Mouse (Mus musculus) forebrain, embryonic 13.5 days (tissue): Measurements from ENCODE around the gene Cfl2. TPM values are rescaled to one million over a fixed set of nuclear protein-coding genes. Genes with fewer than 3 reads are reported as not detected.
"Not testable (repeated sequence)": the region's sequence is repeated elsewhere in the genome, so short reads cannot be mapped to it uniquely, and the experiment has no call there.

Experiments
- ATAC-seq: fragments of 200-750 bp; cut with Nextera tagmentation; 2 replicates; pipeline ENCODE4 v1.8.0; 2017
- H3K27ac ChIP-seq: fragments of 300-500 bp; sonication (generic); 2 replicates; pipeline ENCODE4 v1.5.1; 2015; ENCODE audit warnings: inconsistent platforms, mild to moderate bottlenecking, moderate library complexity
- H3K27me3 ChIP-seq: fragments of 300-500 bp; sonication (generic); 2 replicates; pipeline ENCODE4 v1.6.1; 2015; ENCODE audit warnings: mild to moderate bottlenecking, inconsistent platforms
- H3K36me3 ChIP-seq: fragments of 300-500 bp; sonication (generic); 2 replicates; pipeline ENCODE4 v1.6.1; 2015; ENCODE audit warnings: mild to moderate bottlenecking, inconsistent platforms; ENCODE audit not compliant: poor library complexity, severe bottlenecking
- H3K4me1 ChIP-seq: fragments of 300-500 bp; sonication (generic); 2 replicates; pipeline ENCODE4 v1.6.1; 2015; ENCODE audit warnings: inconsistent platforms
- H3K4me2 ChIP-seq: fragments of 300-500 bp; sonication (generic); 2 replicates; pipeline ENCODE4 v1.6.1; 2015; ENCODE audit warnings: inconsistent platforms, mild to moderate bottlenecking, moderate library complexity
- H3K4me3 ChIP-seq: fragments of 300-500 bp; sonication (generic); 2 replicates; pipeline ENCODE4 v1.5.1; 2015; ENCODE audit warnings: mild to moderate bottlenecking, inconsistent platforms
- H3K9ac ChIP-seq: fragments of 300-500 bp; sonication (generic); 2 replicates; pipeline ENCODE4 v1.6.1; 2015; ENCODE audit warnings: mild to moderate bottlenecking, inconsistent platforms
- H3K9me3 ChIP-seq: fragments of 300-500 bp; sonication (generic); replicated peaks from 2 replicates; pipeline ENCODE4 v1.6.1; 2016; ENCODE audit warnings: inconsistent platforms
- WGBS: fragments of 180-500 bp; shearing (Covaris S2); methylation state at CpG from one replicate; pipeline ENCODE4 v1.1.7; 2015; 5-methylcytosine and 5-hydroxymethylcytosine counted together
- polyA plus RNA-seq: library from polyadenylated mRNA; unstranded; fragments of >200 nt; fragmentation: Nextera tagmentation; extraction: Ambion mirVana; gene quantifications from 2 replicates; pipeline ENCODE4 v1.2.1, GENCODE M21; 2015

Gene Cfl2
- 308 and 322 TPM in 2 replicates for polyA plus RNA-seq

DNA sequence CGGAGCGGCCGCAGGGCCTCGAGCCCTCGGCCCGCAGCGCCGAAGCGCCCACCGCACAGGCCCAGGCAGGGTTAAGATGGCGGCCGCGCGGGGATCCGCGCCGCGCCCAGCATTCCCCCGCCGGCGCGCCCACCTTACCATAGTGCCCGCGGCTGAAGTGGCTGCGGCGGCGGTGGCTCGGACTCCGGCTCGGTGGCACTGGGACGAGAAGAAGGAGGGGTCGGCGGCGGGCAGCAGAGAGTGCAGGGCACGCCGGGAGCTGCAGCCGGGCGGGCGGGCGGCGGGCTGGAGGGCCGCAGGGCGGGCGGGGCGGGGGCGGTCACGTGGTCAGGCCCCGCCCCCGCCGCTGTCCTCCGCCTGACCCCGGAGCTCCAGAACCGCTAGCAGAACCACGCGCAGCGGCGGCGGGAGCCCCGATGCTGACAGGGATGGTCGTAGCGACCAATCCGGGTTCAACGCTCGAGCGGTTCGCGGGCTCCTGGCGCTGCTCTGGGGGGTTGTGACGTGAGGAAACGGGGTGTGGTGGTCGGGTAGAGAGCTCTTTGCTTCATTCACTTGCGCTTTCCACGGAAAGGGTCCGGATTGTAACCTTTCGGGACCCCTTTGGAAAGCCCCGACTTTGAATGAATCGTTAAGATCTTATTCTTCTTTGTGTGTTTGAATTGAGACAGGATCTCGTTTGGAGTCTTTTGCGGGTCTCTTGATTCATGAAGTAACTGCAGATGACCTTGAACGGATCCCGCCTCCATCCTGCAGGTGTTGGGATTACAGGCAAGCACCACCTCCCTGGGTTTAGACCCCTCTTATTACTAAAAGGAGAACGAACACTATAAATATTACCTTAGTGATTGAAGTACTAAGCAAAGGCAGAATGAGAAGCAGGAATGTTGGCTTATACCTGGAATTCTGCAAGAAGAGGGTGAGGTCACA lies at the start of gene Cfl2:
TSS of gene Cfl2 (minus strand) at position 272 of the 930 bp plus-strand sequence.
- Histone ChIP-seq H3K9ac (peak within 1 kb of the TSS; percentile 99), H3K27me3 (no peaks in the 10 kb centered on the region), H3K27ac (peak within 1 kb of the TSS; percentile 99), H3K9me3 (no peaks in the 10 kb centered on the region), H3K36me3 (peaks cover 12% of the 10 kb centered on the region), H3K4me2 (peak within 1 kb of the TSS; percentile 80), H3K4me3 (peak within 1 kb of the TSS; percentile 91), H3K4me1 (peaks cover 20% of the 10 kb centered on the region)
- WGBS, result under 1% methylated on average over 57 of the region's 82 CpGs
- ATAC-seq, result peak; percentile 92

DNA sequence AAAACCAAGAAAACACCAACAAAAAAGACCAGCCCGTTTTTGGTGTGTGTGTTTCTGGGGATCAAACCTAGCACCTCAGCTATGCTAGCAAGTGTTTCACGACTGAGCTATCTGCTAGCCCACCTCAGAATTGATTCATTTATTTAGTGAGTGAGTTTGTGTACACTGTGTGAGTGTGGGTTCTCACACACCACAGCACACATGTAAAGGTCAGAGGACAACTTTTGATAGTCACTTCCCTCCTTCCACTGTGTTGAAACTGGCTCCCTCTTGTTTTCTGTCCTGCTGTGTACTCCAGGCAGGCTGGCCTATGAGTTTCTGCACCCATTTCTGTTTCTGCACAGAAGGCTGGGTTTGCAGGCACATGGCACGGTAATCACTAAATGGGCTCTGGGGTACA lies 47.7 kb upstream of the Cfl2 start:
- Histone ChIP-seq H3K4me3 (no peak overlapping the region), H3K27ac (no peak overlapping the region), H3K9me3 (no peaks in the 10 kb centered on the region), H3K4me2 (no peak overlapping the region), H3K36me3 (peaks cover 77% of the 10 kb centered on the region), H3K4me1 (no peaks in the 10 kb centered on the region), H3K9ac (no peak overlapping the region), H3K27me3 (no peaks in the 10 kb centered on the region)
- no peak for ATAC-seq
- 94% methylated on average over 3 of the region's 3 CpGs for WGBS

DNA sequence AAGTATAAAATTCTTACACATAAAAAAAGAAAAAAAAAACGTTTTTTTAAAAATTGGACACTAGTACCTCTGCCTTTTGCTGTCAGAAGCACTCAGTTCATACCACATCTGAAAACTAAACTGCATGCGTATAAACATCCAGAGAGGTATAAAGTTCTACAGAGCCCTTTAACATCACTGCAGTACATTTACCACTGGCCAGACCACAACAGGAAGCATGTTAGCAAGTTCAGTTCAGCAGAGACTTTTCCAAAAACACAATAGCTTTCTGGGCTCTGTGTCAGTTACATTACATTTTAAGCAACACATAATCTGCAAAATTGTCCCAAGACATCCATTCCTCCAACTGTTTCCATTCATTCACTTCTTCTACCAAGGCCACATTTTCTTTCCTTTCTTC lies 29.9 kb upstream of the Cfl2 start:
- not testable (repeated sequence) for H3K4me3 ChIP-seq, H3K9ac ChIP-seq, H3K9me3 ChIP-seq, H3K4me2 ChIP-seq, H3K27me3 ChIP-seq, H3K27ac ChIP-seq, H3K4me1 ChIP-seq, ATAC-seq
- peaks cover 36% of the 10 kb centered on the region for H3K36me3 ChIP-seq
- WGBS, result 67% methylated on average over 2 of the region's 2 CpGs

DNA sequence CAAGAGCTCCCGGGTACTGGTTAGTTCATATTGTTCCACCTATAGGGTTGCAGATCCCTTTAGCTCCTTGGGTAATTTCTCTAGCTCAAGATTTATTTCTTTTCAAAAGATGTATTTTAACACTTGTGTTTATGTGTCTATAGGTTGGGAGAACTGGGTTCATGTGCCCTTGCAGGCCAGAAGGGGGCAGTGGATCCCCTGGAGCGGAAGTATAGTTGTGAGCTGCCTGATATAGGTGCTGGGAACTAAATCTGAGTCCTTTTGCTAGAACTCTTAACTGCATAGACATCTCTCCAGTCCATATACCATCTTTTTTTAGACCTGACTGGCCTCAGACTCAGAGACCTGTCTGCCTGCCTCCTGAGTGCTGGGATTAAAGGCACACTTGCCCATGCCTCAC lies 27.7 kb upstream of the Cfl2 start:
- WGBS, result 98% methylated on average over 2 of the region's 2 CpGs
- no peak for ATAC-seq
- no peaks in the 10 kb centered on the region for H3K4me1 ChIP-seq

DNA sequence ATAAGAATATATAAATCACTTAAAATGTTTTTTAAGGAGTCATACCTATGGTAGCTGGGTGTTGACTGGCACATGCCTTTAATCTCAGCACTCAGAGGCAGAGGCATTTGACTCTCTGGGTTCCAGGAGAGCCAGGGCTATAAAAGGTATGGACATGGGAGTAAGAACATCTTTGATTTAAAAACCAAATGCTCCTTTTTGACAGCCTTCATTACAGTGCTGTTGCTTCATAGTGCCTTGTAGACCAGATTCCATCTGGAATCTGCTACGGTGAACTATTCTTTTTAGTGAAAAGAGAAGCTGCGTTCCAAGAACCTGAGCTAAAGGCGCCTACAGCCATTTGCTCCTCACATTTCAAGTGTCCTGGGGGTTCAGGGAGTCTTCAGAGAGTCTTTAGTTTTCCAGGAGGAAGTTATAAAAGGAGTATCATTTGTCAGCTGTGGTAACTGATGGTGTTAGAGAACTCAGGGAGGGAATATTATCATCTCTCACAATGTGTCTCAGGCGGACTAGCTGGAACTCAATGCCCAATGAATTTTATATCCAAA lies 25.0 kb upstream of the Cfl2 start:
- ATAC-seq, result no peak
- no peaks in the 10 kb centered on the region for H3K9me3 ChIP-seq
- H3K27ac ChIP-seq, result no peak overlapping the region
- WGBS, result 91% methylated on average over 4 of the region's 4 CpGs
- no peaks in the 10 kb centered on the region for H3K4me1 ChIP-seq
- no peaks in the 10 kb centered on the region for H3K27me3 ChIP-seq
- no peak overlapping the region for H3K9ac ChIP-seq
- H3K4me2 ChIP-seq, result no peak overlapping the region
- H3K4me3 ChIP-seq, result no peak overlapping the region
- H3K36me3 ChIP-seq, result peaks cover 14% of the 10 kb centered on the region

More for the DNA sequence above, 27.7 kb upstream of the Cfl2 start:
- peaks cover 19% of the 10 kb centered on the region for H3K36me3 ChIP-seq
- no peak overlapping the region for H3K4me3 ChIP-seq
- no peak overlapping the region for H3K4me2 ChIP-seq
- H3K27me3 ChIP-seq, result no peaks in the 10 kb centered on the region
- H3K9me3 ChIP-seq, result no peaks in the 10 kb centered on the region
- H3K27ac ChIP-seq, result no peak overlapping the region
- no peak overlapping the region for H3K9ac ChIP-seq

DNA sequence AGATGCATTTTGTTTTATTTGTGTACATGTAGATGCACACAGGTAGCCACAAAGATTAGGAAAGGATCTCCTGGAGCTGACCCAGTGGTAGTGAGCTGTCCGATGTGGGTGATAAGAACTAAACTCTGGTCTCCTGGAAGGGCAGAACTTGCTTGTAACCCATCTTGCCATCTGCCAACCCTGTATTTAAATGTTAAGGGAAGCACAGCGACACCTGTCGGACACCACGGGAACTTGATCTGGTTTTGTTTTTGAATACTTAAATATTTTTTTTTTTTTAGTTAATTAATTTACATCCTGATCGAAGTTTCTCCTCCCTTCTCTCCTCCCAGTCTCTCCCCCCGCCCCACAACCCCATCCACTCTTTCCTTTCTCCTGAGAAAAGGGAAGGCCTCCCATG lies 17.0 kb upstream of the Cfl2 start:
- Histone ChIP-seq H3K27me3 (no peaks in the 10 kb centered on the region), H3K27ac (no peak overlapping the region), H3K36me3 (no peaks in the 10 kb centered on the region), H3K4me2 (no peak overlapping the region), H3K4me3 (no peak overlapping the region), H3K9ac (no peak overlapping the region), H3K4me1 (no peaks in the 10 kb centered on the region), H3K9me3 (no peaks in the 10 kb centered on the region)
- ATAC-seq, result no peak
- 15% methylated on average over 6 of the region's 6 CpGs for WGBS

DNA sequence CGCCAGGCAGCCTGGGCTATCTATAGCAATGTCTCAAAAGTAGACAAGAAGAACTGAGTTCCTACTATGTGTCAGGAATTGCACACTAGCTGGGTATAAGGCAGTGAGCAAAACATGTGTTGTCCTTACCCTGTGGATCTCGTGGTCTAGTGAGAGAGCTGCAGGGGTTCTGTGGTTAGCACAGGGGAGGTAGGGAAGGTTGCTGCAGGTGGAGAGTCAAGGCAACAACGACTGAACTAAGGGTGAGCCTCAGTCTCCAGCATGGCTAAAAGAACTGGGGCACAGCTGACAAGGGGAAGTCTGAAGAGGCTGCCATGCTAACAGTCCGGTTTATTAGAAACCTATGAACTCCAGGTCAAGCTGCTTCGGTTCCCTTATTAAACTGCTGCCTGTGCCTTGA lies 16.5 kb upstream of the Cfl2 start:
- Histone ChIP-seq H3K9ac (no peak overlapping the region), H3K4me2 (no peak overlapping the region), H3K4me3 (no peak overlapping the region), H3K27me3 (no peaks in the 10 kb centered on the region), H3K4me1 (no peaks in the 10 kb centered on the region), H3K27ac (no peak overlapping the region), H3K9me3 (no peaks in the 10 kb centered on the region), H3K36me3 (no peaks in the 10 kb centered on the region)
- 81% methylated on average over 5 of the region's 5 CpGs for WGBS
- no peak for ATAC-seq

DNA sequence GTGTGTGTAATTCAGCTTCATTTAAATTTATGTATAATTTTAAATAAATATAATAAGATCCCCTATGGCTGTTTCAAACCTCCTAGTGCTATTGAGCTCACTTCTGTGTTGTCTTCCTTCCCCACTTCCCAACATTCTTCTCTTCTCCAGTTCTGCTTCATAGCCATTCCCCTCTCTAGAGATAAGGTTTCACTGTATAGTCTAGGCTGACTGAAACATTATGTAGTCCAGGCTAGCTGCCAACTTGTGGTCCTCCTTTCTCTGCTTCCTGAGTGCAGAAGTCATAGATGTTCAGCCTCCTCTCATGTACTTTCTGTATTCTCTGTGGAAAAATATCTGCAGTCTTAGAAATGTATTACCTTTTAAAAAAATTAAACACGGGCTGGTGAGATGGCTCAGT lies 15.2 kb upstream of the Cfl2 start:
- no peaks in the 10 kb centered on the region for H3K36me3 ChIP-seq
- ATAC-seq, result no peak

DNA sequence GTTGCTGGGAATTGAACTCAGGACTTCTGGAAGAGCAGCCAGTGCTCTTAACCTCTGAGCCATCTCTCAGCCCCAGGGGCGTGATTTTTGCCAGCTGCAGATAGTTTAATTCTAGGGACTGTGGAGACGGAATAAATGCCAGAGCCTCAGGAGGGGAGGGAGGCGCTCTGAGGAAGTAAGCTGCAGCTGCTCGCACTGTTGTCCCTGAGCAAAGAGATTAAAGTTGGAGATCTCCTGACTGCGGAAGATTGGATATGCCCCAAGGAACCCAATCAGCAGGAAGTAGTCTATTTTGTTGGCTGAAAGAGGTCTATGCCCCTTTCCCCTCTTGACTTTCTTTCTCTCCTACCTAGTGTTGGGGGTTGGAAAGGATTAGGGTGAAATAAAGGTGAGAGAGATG lies 14.2 kb upstream of the Cfl2 start:
- H3K4me2 ChIP-seq, result no peak overlapping the region
- no peaks in the 10 kb centered on the region for H3K27me3 ChIP-seq
- H3K9ac ChIP-seq, result no peak overlapping the region
- H3K27ac ChIP-seq, result no peak overlapping the region
- H3K4me1 ChIP-seq, result no peaks in the 10 kb centered on the region
- no peaks in the 10 kb centered on the region for H3K9me3 ChIP-seq
- no peaks in the 10 kb centered on the region for H3K36me3 ChIP-seq
- no peak for ATAC-seq
- no peak overlapping the region for H3K4me3 ChIP-seq
- WGBS, result 29% methylated on average over 5 of the region's 5 CpGs

More for the DNA sequence above, 15.2 kb upstream of the Cfl2 start:
- no peaks in the 10 kb centered on the region for H3K27me3 ChIP-seq
- H3K4me3 ChIP-seq, result no peak overlapping the region
- H3K4me1 ChIP-seq, result no peaks in the 10 kb centered on the region
- no peak overlapping the region for H3K4me2 ChIP-seq
- H3K9ac ChIP-seq, result no peak overlapping the region
- 85% methylated on average over 1 of the region's 1 CpGs for WGBS
- H3K9me3 ChIP-seq, result no peaks in the 10 kb centered on the region
- H3K27ac ChIP-seq, result no peak overlapping the region

DNA sequence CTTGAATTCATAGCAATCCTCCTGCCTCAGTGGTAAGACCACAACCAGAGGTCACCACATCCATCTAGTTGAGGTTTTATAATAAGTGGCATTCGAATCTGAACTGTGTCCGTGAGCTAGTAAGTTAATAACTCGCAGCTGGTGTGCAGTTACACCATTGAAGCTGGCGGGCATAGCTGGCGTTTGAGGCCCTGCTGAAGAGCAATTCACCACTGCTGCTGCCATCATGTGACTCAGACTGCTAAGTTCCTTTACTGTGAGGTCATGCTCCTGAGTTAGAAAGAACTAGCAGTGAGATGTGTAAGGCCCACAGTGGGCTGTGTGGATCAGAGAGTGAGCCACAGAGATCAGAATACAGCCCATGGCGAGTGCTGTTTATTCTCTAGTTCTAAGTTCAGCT lies 12.0 kb upstream of the Cfl2 start:
- 78% methylated on average over 6 of the region's 6 CpGs for WGBS
- no peaks in the 10 kb centered on the region for H3K4me1 ChIP-seq
- no peak overlapping the region for H3K9ac ChIP-seq

DNA sequence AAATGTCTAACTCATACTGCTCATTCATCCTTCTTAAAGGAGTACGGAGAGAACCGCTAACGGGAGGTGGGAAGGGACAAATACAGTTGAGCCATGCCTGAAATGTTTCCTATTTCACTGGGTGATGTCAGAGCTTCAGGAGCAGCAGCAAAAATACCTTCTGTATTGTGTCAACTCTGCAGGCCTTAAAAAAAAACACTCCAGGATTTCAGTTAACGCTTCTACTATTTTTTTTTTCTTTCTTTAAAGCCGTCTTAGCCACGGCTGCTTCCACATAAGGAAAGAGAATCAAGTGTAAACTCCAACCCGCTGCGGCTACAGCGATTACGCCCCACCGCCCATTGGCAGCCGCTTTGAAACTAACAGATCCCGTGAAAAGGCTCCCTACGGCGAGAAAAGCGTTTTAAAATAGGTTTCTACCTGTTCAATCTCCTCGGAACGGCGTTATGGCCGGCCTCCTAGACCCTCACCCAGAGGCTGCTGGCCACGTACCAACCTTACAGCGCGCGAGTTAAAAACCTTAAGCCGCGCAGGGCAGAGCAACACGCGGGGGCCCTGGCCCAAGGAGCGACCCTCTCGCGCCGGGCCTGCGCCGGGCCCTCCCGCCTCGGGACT lies 579 bp downstream of the Cfl2 start:
- peak overlapping the region; percentile 99 for H3K27ac ChIP-seq
- peaks cover 19% of the 10 kb centered on the region for H3K36me3 ChIP-seq
- under 1% methylated on average over 36 of the region's 36 CpGs for WGBS
- H3K4me1 ChIP-seq, result peaks cover 20% of the 10 kb centered on the region
- H3K9me3 ChIP-seq, result no peaks in the 10 kb centered on the region
- peak overlapping the region; percentile 99 for H3K9ac ChIP-seq
- peak; percentile 22; the same call in 1 of the 2 replicates for ATAC-seq
- peak overlapping the region; percentile 80 for H3K4me2 ChIP-seq
- H3K4me3 ChIP-seq, result peak overlapping the region; percentile 91
- H3K27me3 ChIP-seq, result no peaks in the 10 kb centered on the region

More for the DNA sequence above, 12.0 kb upstream of the Cfl2 start:
- Histone ChIP-seq H3K4me2 (no peak overlapping the region), H3K9me3 (no peaks in the 10 kb centered on the region), H3K27me3 (no peaks in the 10 kb centered on the region), H3K4me3 (no peak overlapping the region), H3K36me3 (no peaks in the 10 kb centered on the region), H3K27ac (no peak overlapping the region)
- ATAC-seq, result no peak

DNA sequence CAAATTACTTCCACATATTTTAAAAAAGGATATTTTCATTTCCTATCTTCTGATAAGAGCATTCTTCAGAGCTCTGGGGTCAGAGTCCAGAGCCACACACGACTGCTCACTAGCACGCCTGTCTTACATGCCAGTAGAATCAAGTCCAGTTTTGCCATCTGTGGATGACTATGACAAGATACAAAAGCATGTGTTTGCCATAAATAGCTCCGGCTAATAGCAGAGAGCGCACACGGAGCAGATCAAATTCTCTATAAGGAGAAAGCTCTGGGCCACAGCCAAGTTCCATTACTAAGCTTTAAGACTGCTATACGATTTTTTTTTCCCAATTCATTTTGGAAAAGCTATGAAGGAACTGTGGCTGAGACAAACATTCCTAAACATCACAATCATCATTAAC lies 3.1 kb downstream of the Cfl2 start:
- Histone ChIP-seq H3K4me2 (peak overlapping the region; percentile 42), H3K9ac (no peak overlapping the region), H3K27me3 (no peaks in the 10 kb centered on the region), H3K9me3 (no peaks in the 10 kb centered on the region), H3K36me3 (peaks cover 34% of the 10 kb centered on the region), H3K27ac (no peak overlapping the region), H3K4me1 (peaks cover 20% of the 10 kb centered on the region), H3K4me3 (0 out of 2 replicates have a peak overlapping the region, but pooled peaks have one; percentile 14)
- 62% methylated on average over 6 of the region's 6 CpGs for WGBS
- ATAC-seq, result no peak
